Mouse (Mus musculus) B cell, adult 2 months (primary cell): ENCODE data around the gene Gm17482.
"Not testable (repeated sequence)": the region's sequence is repeated elsewhere in the genome, so short reads cannot be mapped to it uniquely, and the experiment has no call there.

ENCODE experiments used
- DNase-seq, 2 experiments: peaks; one replicate each; pipeline ENCODE4 v3.0.0; 2022

The Gm17482 gene

DNA sequence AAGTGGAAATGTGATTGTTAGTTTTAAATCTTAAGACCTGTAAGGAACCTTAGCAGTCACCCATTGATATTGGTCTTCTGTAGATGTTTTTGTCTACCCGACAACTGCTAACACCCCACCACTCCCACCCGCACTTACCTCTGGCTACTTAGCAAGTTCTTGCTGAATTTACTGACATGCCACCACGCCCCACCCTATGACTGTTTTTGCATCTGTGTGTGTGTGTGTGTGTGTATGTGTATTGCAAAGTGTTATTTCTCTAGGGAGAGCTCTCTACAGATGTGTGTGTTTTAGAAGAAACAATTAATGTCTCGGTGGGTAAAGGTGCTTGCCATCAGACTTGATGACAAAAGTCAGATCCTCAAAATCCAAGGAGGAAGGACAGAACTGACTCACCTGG is at the start of gene Gm17482:
TSS of gene Gm17482 (plus strand) at position 301 of the 400 bp plus-strand sequence.
- no peak for DNase-seq

DNA sequence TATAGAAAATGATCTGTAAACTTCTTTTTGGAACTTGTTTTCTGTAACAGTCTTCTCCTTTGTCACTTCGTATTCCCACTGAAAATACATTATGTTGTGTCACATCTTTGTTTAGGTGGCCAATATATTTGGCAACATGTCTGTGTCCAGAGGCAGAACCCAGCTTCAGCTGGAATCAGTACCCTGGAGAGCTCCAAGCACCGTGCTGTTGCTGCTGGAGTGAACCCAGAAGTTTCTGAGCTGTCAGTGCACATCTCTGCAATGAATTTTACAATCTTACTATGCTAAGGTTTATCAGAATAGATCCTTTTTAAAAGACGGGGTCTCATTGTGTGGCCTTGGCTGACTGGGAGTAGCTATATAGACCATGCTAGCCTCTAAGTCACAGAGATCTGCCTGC is 48.3 kb upstream of the Gm17482 start:
- DNase-seq, result no peak

- DNase-seq, result no peak
Observed at GRCm38 (mm10) chr6:115181094-115181493, 46.0 kb upstream of the Gm17482 start.

DNA sequence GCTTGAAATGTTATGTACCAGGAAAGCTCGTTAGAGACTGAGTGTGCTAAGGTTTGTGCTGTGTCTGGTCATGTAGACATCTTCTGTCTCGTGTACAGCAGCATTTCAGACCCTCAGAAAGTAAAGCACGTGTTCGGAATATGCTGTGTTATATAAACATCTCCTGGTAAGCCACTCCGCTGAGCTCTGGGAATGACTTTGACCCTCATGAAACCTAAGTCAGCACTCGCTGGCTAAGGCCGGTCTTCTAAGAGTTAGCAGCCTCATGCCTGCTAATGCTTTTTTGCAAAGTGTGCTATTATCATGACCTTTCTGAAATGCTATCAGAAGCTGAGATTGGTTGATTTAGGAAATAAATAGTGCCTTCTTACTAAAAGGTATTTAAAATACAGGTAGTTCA is 36.0 kb upstream of the Gm17482 start:
- DNase-seq, result no peak

DNA sequence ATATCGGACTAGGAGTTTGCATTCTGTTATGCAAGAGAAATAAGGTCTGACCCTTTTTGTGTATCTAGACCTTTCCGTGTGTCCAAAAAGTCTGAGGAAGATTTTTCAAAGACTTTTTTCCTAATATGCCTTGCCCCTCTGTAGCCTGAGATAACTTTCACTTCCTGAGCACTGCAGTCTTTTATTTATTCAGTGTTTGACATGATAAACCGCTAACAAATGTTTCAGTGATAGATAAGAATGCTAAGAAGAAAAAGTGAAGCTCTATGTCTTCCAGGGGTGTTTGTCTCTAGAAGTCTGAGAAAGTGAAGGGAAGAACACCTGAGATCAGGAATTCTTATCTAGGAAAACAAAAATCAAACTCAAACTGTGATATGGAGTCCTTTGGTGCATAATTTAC is 26.4 kb upstream of the Gm17482 start:
- no peak for DNase-seq

DNA sequence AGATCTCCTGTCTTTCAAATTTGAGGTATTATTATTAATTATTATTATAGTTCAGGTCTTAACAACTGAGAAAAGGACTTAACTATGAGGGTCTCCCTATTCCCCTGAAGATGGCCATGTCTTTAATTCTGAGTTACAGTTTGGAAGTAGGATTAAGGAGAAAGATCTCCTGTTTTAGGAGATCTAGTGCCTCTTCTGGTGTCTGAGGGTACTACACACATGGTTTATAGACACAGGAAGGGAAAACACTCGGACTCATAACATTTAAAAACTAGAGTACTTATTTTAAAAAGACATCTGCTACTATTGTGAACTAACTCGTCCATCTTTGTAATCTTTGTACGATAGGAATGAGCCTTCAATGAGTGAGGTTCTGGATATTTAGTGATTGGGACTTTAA is 24.1 kb upstream of the Gm17482 start:
- no peak for DNase-seq

DNA sequence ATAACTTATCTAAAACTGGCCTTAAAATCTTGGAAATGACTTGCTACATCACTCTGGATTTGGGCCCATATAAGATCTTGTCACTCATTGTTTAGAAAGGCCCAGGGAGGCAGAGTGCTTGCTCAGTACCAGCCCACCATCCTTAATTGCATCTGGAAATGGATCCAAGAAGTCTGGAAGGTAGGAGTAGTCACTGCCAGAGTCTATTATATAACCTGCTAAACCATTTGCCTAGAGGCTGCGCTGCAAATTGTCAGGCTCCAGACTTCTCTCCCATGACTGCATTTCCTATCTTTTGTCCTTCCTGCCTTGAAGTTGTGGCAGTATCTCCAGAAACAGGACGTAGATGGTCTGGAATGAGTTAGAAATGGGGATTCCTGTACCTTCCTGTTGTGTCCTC is 17.0 kb upstream of the Gm17482 start:
- no peak for DNase-seq

GRCm38 (mm10) chr6:115210820-115211219 is 16.3 kb upstream of the Gm17482 start:
- DNase-seq, result no peak

DNA sequence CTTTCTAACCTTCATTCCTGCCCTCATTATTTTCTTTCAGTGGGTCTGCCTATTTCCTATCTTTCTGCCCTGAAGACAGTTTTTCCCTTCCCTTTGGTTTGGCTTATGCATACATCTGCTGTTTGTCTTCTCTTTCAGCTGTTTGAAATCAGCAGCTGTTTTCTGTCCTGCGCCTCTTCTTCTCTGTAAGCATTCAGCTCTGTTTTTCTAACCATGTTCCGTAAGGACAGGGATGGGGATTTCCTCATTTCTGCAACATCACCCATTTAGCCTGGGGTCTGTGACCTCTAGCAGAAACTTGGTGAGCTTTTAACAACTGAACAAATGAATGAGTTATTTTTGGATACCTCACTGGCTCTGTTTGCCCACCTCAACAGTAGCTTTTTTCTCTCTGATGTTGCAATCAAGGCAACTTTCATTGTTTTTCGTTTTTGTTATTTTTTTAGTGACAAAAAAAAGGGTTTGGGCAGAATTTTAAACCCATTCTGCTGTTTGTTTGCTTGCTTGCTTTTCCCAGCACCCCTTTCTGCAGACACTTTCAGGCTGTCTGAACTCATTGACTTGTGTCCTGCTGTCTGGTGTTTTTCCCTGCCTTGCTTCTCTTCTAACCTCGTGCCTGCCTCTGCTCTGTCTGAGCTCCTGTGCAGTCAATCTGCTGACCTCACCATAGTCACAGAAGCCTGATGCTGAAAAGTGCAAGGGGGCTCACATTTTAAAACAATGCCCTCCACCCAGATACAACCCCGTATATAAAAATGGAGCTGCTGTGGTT is 14.8 kb upstream of the Gm17482 start:
- DNase-seq, result no peak

DNA sequence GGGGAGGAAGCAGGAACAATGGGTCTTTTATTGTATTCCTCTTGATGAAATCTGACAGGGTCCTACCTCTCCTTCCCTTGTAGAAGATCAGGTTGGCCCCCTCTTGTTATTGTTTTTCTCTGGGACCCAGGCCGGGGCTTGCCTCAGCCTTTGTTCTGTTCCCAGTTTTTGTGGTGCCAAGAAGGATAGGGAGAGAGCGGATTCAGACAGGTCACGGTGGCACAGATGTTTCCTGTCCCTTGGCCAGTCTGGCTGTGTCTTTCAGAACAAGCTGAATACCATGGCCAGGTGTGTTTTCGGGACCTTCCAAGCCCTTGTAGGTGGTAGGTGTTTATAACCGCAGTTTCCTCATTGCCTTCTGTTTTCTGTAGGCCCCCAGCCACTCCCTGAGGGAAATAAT is 14.0 kb upstream of the Gm17482 start:
- no peak for DNase-seq

GRCm38 (mm10) chr6:115221215-115221641 is 5.9 kb upstream of the Gm17482 start:
- DNase-seq, result no peak

DNA sequence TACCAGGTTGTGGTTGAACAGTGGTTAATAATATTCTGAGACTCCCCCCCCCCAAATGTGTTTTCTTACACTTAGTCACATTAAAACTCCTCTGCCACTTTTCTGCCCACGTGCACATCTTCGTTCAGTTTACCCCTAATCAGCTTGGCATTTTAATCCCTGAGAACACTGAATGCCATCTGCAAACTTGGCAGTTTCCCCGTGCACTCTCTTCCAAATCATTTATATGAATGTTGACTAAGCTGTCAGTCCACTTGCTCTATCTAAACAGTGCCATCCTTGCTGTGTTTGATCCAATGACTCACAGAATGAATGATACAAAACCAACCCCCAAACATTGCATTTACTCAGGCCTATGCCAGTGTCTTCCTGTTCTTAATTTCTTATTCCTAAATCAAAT is 1.6 kb upstream of the Gm17482 start:
- no peak for DNase-seq

DNA sequence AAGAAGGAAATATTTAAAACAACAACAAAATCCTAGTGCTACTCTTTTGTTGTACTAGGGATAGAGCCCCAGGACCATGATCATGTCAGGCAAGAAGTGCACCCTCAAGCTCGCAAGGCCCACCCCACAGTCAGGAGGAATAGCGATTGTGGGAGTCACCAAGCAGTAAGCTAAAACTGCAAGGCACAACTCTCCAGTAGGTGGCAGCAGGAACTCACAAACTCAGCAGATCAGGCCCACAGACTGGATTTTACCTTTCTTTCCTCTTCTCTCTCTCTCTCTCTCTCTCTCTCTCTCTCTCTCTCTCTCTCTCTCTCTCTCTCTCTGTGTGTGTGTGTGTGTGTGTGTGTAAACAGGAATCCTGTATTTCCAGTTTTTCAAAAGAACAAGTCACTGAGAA is 386 bp downstream of the Gm17482 start:
- peak; percentile 53 to 55 for DNase-seq

GRCm38 (mm10) chr6:115230557-115230956 is 3.4 kb downstream of the Gm17482 start:
- no peak for DNase-seq

GRCm38 (mm10) chr6:115231836-115232235 is 4.7 kb downstream of the Gm17482 start:
- no peak for DNase-seq

- DNase-seq, result no peak
Observed at GRCm38 (mm10) chr6:115232562-115232961, 5.4 kb downstream of the Gm17482 start.

DNA sequence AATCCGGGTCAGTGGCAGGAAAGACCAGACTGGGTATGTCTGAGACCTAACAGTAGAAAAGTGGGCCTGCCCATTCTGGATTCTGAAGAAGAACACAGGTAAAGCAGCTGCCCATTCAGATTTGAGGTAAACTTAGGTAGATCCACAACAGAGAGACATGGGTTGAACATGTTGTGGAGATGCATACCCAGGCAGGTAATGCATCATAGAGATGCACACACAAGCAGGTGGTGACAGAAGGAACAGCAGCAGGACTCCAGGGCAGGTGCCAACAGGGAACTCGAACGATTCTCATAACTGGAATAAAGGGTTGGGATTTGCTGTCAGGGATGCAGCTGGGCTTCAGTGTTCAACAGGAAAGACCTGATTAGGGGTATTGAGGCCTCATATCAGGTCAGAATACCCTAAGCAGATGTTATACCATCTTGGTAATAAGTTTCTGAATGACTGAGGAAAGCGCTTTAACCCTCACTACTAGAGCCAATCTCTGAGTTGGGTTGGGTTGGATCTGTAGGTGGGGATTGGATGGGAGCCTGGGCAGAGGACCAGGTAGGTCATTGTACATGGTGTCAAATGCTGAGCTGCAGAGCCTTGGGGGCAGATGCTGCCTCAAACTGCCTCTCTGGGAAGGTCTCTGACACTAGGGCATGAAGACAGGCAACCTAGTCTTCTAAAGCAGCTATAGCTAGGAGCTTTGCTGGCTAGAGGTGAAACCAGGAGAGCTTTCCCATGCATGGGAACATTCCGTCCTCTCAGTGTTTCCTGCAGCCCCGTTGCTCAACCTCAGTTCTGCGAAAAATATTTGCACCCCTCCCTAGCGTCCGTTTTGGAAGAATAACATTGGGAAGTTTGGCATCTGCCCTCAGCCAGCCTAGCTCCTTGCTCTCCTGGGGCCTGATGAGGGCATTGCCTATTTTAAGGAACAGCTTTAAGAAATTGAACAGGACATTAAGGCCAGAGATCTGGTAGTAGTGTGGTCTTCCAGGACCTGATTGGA is 11.2 kb downstream of the Gm17482 start:
- no peak for DNase-seq

GRCm38 (mm10) chr6:115239335-115239734 is 12.2 kb downstream of the Gm17482 start:
- DNase-seq, result no peak

DNA sequence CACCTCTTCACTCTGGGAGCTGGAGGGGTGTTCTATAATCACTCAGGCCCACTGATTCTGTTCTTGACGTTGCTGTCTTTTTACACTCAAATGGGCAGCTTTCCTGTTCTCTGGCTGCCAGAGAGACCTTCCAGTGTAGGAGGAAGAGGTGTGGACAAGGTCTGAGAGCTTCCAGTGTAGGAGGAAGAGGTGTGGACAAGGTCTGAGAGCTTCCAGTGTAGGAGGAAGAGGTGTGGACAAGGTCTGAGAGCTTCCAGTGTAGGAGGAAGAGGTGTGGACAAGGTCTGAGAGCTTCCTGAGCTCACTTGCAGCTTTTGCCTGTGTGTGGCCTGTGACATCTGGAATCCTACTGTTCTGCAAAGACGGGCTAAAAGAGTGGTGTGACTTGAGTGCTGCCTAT is 13.3 kb downstream of the Gm17482 start:
- not testable (repeated sequence) for DNase-seq

DNA sequence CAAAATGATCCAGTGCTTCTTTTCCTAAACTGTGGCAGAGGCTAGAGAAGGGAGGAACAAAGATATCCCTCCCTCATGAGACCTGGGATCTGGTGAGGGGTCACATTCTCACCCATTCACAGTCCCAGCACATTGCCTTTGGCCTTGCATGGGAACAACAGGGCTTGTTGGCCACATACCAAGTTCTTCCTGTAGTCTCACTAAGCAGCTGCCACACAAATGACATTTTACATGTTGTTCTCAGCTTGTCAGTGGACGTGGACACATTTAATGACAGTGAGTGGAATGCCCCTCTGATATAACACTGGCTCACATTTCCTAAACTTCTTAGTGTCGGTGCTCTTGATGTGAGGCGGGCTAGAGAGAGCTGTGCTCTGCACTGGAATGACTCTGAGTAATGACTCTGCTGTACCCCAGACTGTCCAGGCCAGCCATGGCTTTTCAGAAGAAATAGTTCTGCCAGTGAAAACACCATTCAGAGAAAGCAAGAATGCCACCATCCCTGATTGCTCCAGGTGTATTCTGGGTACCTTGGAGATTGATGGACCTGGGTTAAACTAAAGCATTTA is 14.1 kb downstream of the Gm17482 start:
- DNase-seq, result no peak

DNA sequence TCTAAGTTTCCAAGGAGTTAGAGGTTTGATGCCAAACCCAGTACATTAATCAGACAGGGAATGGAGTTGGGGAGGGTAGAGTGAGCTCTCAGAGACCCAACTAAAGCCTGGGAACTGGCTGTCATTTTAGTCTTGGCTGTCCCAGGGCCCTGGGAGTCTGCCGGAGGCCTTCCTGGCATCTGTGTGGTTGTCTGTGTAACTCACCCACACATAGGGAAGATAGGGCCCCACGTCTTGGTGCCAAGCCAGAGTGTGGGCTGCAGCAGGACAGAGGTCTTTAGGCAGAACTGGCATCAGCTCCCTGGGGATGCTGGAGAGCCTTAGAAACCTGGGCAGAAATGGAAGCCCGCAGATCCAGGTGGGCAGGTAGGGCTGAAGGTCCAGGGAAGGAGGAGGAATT is 14.8 kb downstream of the Gm17482 start:
- DNase-seq, result no peak

DNA sequence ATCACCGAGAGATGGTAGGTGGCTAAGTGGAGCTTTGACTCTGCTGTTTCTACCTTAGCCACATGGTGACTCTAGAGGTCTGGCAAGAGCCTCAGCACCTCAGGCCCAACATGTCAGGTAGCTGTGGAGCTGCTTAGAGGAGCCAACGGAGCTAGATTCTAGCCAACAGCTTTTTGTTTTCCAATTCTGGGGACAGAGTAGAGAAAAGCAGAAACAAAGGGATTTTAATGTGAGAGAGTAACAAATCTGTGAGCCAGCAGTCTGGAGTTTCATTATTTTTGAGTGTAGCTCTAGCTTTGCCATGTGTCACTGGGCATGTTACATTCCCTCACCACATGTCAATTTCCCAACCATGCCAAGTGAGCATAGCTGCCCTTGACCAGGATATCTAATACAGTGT is 17.1 kb downstream of the Gm17482 start:
- no peak for DNase-seq

- DNase-seq, result no peak
Observed at GRCm38 (mm10) chr6:115245500-115246058, 18.4 kb downstream of the Gm17482 start.
